Mouse (Mus musculus) small intestine, adult 2 months (tissue): ENCODE measurements around the gene Adamtsl1. TPM values are rescaled to one million over a fixed set of nuclear protein-coding genes. Genes with fewer than 3 reads are reported as not detected.

Experiments
- H3K27ac ChIP-seq: fragments of 200-500 bp; 2 replicates; pipeline ENCODE4 v1.5.1; 2012; ENCODE audit warnings: low read depth, low read length, control low read depth, inconsistent platforms; ENCODE audit not compliant: insufficient read depth
- H3K27me3 ChIP-seq: fragments of 200-500 bp; 2 replicates; pipeline ENCODE4 v1.6.1; 2012; ENCODE audit warnings: mild to moderate bottlenecking, moderate library complexity, low read length, inconsistent platforms; ENCODE audit not compliant: control insufficient read depth, insufficient read depth
- H3K36me3 ChIP-seq: fragments of 200-500 bp; 2 replicates; pipeline ENCODE4 v1.6.1; 2012; ENCODE audit warnings: mild to moderate bottlenecking, low read length, control low read depth, inconsistent platforms; ENCODE audit not compliant: control insufficient read depth, insufficient read depth
- H3K4me1 ChIP-seq: fragments of 200-500 bp; 2 replicates; pipeline ENCODE4 v1.6.1; 2012; ENCODE audit warnings: low read length, inconsistent platforms, mixed read lengths; ENCODE audit not compliant: control insufficient read depth, insufficient read depth, insufficient read length
- H3K4me3 ChIP-seq: fragments of 200-500 bp; 2 replicates; pipeline ENCODE4 v1.5.1; 2012; ENCODE audit warnings: low read depth, mild to moderate bottlenecking, control low read depth, inconsistent platforms, low read length, moderate library complexity
- CTCF ChIP-seq: fragments of 200-500 bp; IDR thresholded peaks from 2 replicates; pipeline ENCODE4 v1.5.1; 2012; ENCODE audit warnings: low read depth, mild to moderate bottlenecking, control low read depth, inconsistent platforms, low read length, moderate library complexity, mixed read lengths; ENCODE audit not compliant: insufficient replicate concordance, insufficient read length; ENCODE audit errors: extremely low read depth
- POLR2A ChIP-seq: fragments of 200-500 bp; IDR thresholded peaks from 2 replicates; pipeline ENCODE4 v1.6.1; 2012; ENCODE audit warnings: low read depth, mild to moderate bottlenecking, control low read depth, inconsistent platforms, low read length, moderate library complexity
- WGBS: fragments of 180-500 bp; shearing (Covaris S2); methylation state at CpG from one replicate; pipeline ENCODE4 v1.1.7; 2018; 5-methylcytosine and 5-hydroxymethylcytosine counted together
- polyA plus RNA-seq: library from polyadenylated mRNA; depleted of rRNA; stranded (reverse); fragments of >200 nt; gene quantifications from 2 replicates; pipeline ENCODE4 v1.2.3, GENCODE M21; 2012

Adamtsl1 gene
- polyA plus RNA-seq, 1 experiment: 1.1 TPM

- Histone ChIP-seq H3K4me1 (no peaks in the 10 kb centered on the region), H3K27me3 (no peaks in the 10 kb centered on the region), H3K36me3 (no peaks in the 10 kb centered on the region), H3K4me3 (no peak overlapping the region), H3K27ac (no peak overlapping the region)
- 38% methylated on average over 10 of the region's 10 CpGs for WGBS
- TF ChIP-seq POLR2A (no peak), CTCF (no peak)
Observed at GRCm38 (mm10) chr4:86335861-86336415, 822.0 kb downstream of the Adamtsl1 start.

GRCm38 (mm10) chr4:86337216-86337765 lies 823.3 kb downstream of the Adamtsl1 start:
- Histone ChIP-seq H3K27me3 (no peaks in the 10 kb centered on the region), H3K27ac (no peak overlapping the region)
- TF ChIP-seq CTCF: no peak
- TF ChIP-seq POLR2A: no peak

DNA sequence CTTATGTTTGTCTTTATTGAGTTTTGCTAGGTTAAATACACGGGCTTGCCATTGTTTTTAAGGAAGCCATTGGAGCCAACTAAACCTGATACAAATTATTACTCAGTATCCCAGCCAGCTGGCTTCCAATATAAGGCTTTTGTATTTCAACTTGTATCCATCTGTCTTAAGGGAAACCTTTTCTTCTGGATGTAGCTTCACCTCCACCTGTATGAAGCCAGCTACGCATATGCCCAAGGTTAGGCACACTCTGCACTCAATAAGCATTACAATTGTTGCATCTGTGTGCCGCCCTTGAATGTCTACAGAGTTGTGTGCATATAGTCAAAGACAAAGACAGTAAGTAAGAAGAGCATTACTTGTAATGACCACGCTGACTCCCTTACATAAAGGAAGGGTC lies 835.4 kb downstream of the Adamtsl1 start:
- Histone ChIP-seq H3K36me3 (no peaks in the 10 kb centered on the region), H3K4me1 (no peaks in the 10 kb centered on the region), H3K27ac (no peak overlapping the region), H3K4me3 (no peak overlapping the region), H3K27me3 (no peaks in the 10 kb centered on the region)
- 84% methylated on average over 4 of the region's 4 CpGs for WGBS
- TF ChIP-seq POLR2A (no peak), CTCF (no peak)

More at GRCm38 (mm10) chr4:86337216-86337765, 823.3 kb downstream of the Adamtsl1 start:
- Histone ChIP-seq H3K36me3 (no peaks in the 10 kb centered on the region), H3K4me1 (no peaks in the 10 kb centered on the region), H3K4me3 (no peak overlapping the region)
- 70% methylated on average over 6 of the region's 6 CpGs for WGBS

GRCm38 (mm10) chr4:86352121-86352520 lies 838.1 kb downstream of the Adamtsl1 start:
- Histone ChIP-seq H3K4me1 (no peaks in the 10 kb centered on the region), H3K4me3 (no peak overlapping the region), H3K27me3 (no peaks in the 10 kb centered on the region), H3K36me3 (no peaks in the 10 kb centered on the region), H3K27ac (no peak overlapping the region)
- 63% methylated on average over 4 of the region's 4 CpGs for WGBS
- TF ChIP-seq POLR2A: no peak
- TF ChIP-seq CTCF: no peak

- WGBS: 83% methylated on average over 4 of the region's 4 CpGs
- Histone ChIP-seq H3K27me3 (no peaks in the 10 kb centered on the region), H3K27ac (no peak overlapping the region), H3K4me1 (no peaks in the 10 kb centered on the region), H3K4me3 (no peak overlapping the region), H3K36me3 (no peaks in the 10 kb centered on the region)
- TF ChIP-seq CTCF (no peak), POLR2A (no peak)
Observed at GRCm38 (mm10) chr4:86353550-86353949, 839.6 kb downstream of the Adamtsl1 start.

- no peak overlapping the region for H3K4me3 ChIP-seq
- TF ChIP-seq CTCF (no peak), POLR2A (no peak)
- H3K27me3 ChIP-seq: no peaks in the 10 kb centered on the region
- H3K36me3 ChIP-seq: no peaks in the 10 kb centered on the region
- H3K4me1 ChIP-seq: no peaks in the 10 kb centered on the region
- WGBS: 79% methylated on average over 5 of the region's 5 CpGs
- no peak overlapping the region for H3K27ac ChIP-seq
Observed at GRCm38 (mm10) chr4:86359398-86359797, 845.4 kb downstream of the Adamtsl1 start.

- Histone ChIP-seq H3K4me1 (no peaks in the 10 kb centered on the region), H3K36me3 (no peaks in the 10 kb centered on the region), H3K4me3 (no peak overlapping the region), H3K27me3 (no peaks in the 10 kb centered on the region), H3K27ac (no peak overlapping the region)
- 81% methylated on average over 8 of the region's 8 CpGs for WGBS
- TF ChIP-seq POLR2A (no peak), CTCF (no peak)
Observed at GRCm38 (mm10) chr4:86369055-86369454, 855.1 kb downstream of the Adamtsl1 start.
